ENCODE assay signal across 13 mouse cellular contexts in the genomic region with DNA sequence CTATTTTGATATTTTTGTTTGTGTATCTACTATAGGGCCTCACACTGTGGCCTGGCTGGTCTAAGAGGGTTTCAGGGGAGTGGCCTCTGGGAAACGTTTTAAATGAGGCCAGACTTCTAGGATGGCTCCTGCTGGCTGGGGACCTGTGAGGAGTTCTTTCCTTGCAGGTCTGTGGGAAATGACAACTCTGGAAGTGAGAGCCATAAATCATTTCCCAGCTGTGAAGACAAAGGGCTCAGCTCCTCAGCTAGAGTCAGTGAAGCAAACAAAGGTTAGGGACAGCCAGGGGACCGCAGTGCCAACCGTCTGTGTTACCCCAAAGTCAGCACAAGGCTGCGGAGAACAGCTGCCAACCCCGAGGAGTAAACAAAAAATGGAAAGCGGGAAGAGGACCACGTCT.
DNase-seq lines count a peak whose midpoint lies in the region; ATAC-seq lines count a peak whose summit lies in the region.
"Had no signal": no experiment of that assay in that cellular context is flagged by ENCODE, and none has a peak within 500 bp of the region (broad histone marks: within the 10 kb centered on the region; RNA-seq: fewer than 3 reads in every experiment).

No protein-coding gene starts in this region.

- WGBS in forebrain, embryonic 13.5 days: 49% methylated on average over 7 of the region's 7 CpGs
- WGBS in forebrain, embryonic 16.5 days: 49% methylated on average over 7 of the region's 7 CpGs
- 19% methylated on average over 7 of the region's 7 CpGs for WGBS in lung, embryonic 15.5 days
- WGBS in hindbrain, embryonic 14.5 days: 17% methylated on average over 7 of the region's 7 CpGs
- 14% methylated on average over 7 of the region's 7 CpGs for WGBS in neural tube, embryonic 11.5 days

- no peaks in the 10 kb centered on the region for H3K36me3 ChIP-seq in forebrain, embryonic 13.5 days (ENCODE audit: poor library complexity, severe bottlenecking)
- no peaks in the 10 kb centered on the region for H3K36me3 ChIP-seq in forebrain, embryonic 16.5 days (ENCODE audit: control insufficient read depth, insufficient read depth)
- H3K36me3 ChIP-seq in lung, embryonic 15.5 days: no peaks in the 10 kb centered on the region
- no peaks in the 10 kb centered on the region for H3K36me3 ChIP-seq in hindbrain, embryonic 14.5 days (replicated peaks; ENCODE audit: control insufficient read depth, insufficient read depth)
- no peaks in the 10 kb centered on the region for H3K36me3 ChIP-seq in neural tube, embryonic 11.5 days (ENCODE audit: control insufficient read depth, insufficient read depth, low read length)

- H3K4me2 ChIP-seq in forebrain, embryonic 13.5 days: no peak overlapping the region
- no peak overlapping the region for H3K4me2 ChIP-seq in forebrain, embryonic 16.5 days (ENCODE audit: low read length)
- no peak overlapping the region for H3K4me2 ChIP-seq in lung, embryonic 15.5 days
- 0 out of 2 replicates have a peak overlapping the region, but pooled peaks have one; percentile 6 for H3K4me2 ChIP-seq in hindbrain, embryonic 14.5 days (replicated peaks)
- H3K4me2 ChIP-seq in neural tube, embryonic 11.5 days (ENCODE audit: low read depth): no peak overlapping the region

- no peak for DNase-seq in lung, postnatal 14 days
- peak; percentile 58 for DNase-seq in hindbrain, embryonic 14.5 days (ENCODE audit: low spot score)
- DNase-seq in neural tube, embryonic 11.5 days (ENCODE audit: low spot score): peak; percentile 50
- DNase-seq in right cerebral cortex, postnatal 14 days: no peak
- DNase-seq in adrenal gland, postnatal 14 days: no peak
- DNase-seq: adrenal gland, postnatal 36 days; kidney, adult 11 months; lung, postnatal 10 days; thymus, postnatal 25 days had no signal

- no peak for ATAC-seq in forebrain, embryonic 13.5 days
- ATAC-seq in forebrain, embryonic 16.5 days: no peak
- no peak for ATAC-seq in lung, embryonic 15.5 days (ENCODE audit: borderline replicate concordance, extremely low read depth, low FRiP score, low TSS enrichment)
- ATAC-seq in hindbrain, embryonic 14.5 days (ENCODE audit: low FRiP score): no peak
- ATAC-seq in neural tube, embryonic 11.5 days (ENCODE audit: insufficient read depth, low FRiP score, low TSS enrichment): peak; percentile 58
- ATAC-seq: midbrain, embryonic 16.5 days had no signal

- no peak overlapping the region for H3K4me3 ChIP-seq in forebrain, embryonic 13.5 days
- no peak overlapping the region for H3K4me3 ChIP-seq in forebrain, embryonic 16.5 days (replicated peaks; ENCODE audit: low read length)
- no peak overlapping the region for H3K4me3 ChIP-seq in lung, embryonic 15.5 days
- H3K4me3 ChIP-seq in hindbrain, embryonic 14.5 days (replicated peaks; ENCODE audit: low read length): no peak overlapping the region
- no peak overlapping the region for H3K4me3 ChIP-seq in neural tube, embryonic 11.5 days (ENCODE audit: low read depth, low read length)

- H3K27ac ChIP-seq in forebrain, embryonic 13.5 days: peak overlapping the region; percentile 48; the same call in 1 of the 2 replicates
- no peak overlapping the region for H3K27ac ChIP-seq in forebrain, embryonic 16.5 days (ENCODE audit: low read length)
- H3K27ac ChIP-seq in lung, embryonic 15.5 days: peak overlapping the region; percentile 29; the same call in 1 of the 2 replicates
- peak overlapping the region; percentile 69 for H3K27ac ChIP-seq in hindbrain, embryonic 14.5 days
- peak overlapping the region; percentile 61 for H3K27ac ChIP-seq in neural tube, embryonic 11.5 days (ENCODE audit: low read depth, low read length)

- peaks cover 25% of the 10 kb centered on the region for H3K27me3 ChIP-seq in forebrain, embryonic 13.5 days
- no peaks in the 10 kb centered on the region for H3K27me3 ChIP-seq in forebrain, embryonic 16.5 days (replicated peaks; ENCODE audit: control insufficient read depth, insufficient read depth, low read length)
- no peaks in the 10 kb centered on the region for H3K27me3 ChIP-seq in lung, embryonic 15.5 days
- H3K27me3 ChIP-seq in hindbrain, embryonic 14.5 days (ENCODE audit: control insufficient read depth, insufficient read depth, low read length): peaks cover 7% of the 10 kb centered on the region; the same call in 1 of the 2 replicates
- H3K27me3 ChIP-seq in neural tube, embryonic 11.5 days (ENCODE audit: control insufficient read depth, insufficient read depth, low read length): no peaks in the 10 kb centered on the region

- H3K9ac ChIP-seq in forebrain, embryonic 13.5 days: no peak overlapping the region
- H3K9ac ChIP-seq in forebrain, embryonic 16.5 days (replicated peaks; ENCODE audit: low read depth, low read length): no peak overlapping the region
- no peak overlapping the region for H3K9ac ChIP-seq in lung, embryonic 15.5 days
- peak overlapping the region; percentile 36; the same call in 1 of the 2 replicates for H3K9ac ChIP-seq in hindbrain, embryonic 14.5 days
- peak overlapping the region; percentile 5; the same call in 1 of the 2 replicates for H3K9ac ChIP-seq in neural tube, embryonic 11.5 days (ENCODE audit: low read length)

- no peaks in the 10 kb centered on the region for H3K4me1 ChIP-seq in forebrain, embryonic 13.5 days
- H3K4me1 ChIP-seq in forebrain, embryonic 16.5 days (replicated peaks; ENCODE audit: control insufficient read depth, insufficient read depth, low read length): no peaks in the 10 kb centered on the region
- peaks cover 21% of the 10 kb centered on the region for H3K4me1 ChIP-seq in lung, embryonic 15.5 days
- H3K4me1 ChIP-seq in hindbrain, embryonic 14.5 days (replicated peaks; ENCODE audit: control insufficient read depth, insufficient read depth, low read length): peaks cover 16% of the 10 kb centered on the region
- H3K4me1 ChIP-seq in neural tube, embryonic 11.5 days (ENCODE audit: control insufficient read depth, insufficient read depth, low read length): peaks cover 8% of the 10 kb centered on the region

- H3K9me3 ChIP-seq in forebrain, embryonic 13.5 days (replicated peaks): no peaks in the 10 kb centered on the region
- no peaks in the 10 kb centered on the region for H3K9me3 ChIP-seq in forebrain, embryonic 16.5 days (ENCODE audit: control insufficient read depth, low read length)
- no peaks in the 10 kb centered on the region for H3K9me3 ChIP-seq in lung, embryonic 15.5 days
- no peaks in the 10 kb centered on the region for H3K9me3 ChIP-seq in hindbrain, embryonic 14.5 days (ENCODE audit: control insufficient read depth, low read length)
- H3K9me3 ChIP-seq in neural tube, embryonic 11.5 days (ENCODE audit: control insufficient read depth, low read length): no peaks in the 10 kb centered on the region

Comparison
In these comparisons a context has a peak if more than half of its experiments do, and no peak if none do; other contexts are left out.
1. H3K9ac ChIP-seq: peak in hindbrain, embryonic 14.5 days (single experiment) and neural tube, embryonic 11.5 days (single experiment); none in forebrain, embryonic 13.5 days (single experiment), forebrain, embryonic 16.5 days (single experiment) and lung, embryonic 15.5 days (single experiment).
2. DNase-seq: peak in hindbrain, embryonic 14.5 days (single experiment) and neural tube, embryonic 11.5 days (single experiment); none in lung, postnatal 14 days (single experiment), right cerebral cortex, postnatal 14 days (single experiment) and adrenal gland, postnatal 14 days (single experiment).